Mouse (Mus musculus): ENCODE data around the gene Naa38. TPM values are rescaled to one million over a fixed set of nuclear protein-coding genes. Genes with fewer than 3 reads are reported as not detected.

The Naa38 gene
- polyA plus RNA-seq, 1 experiment = 229 TPM

DNA sequence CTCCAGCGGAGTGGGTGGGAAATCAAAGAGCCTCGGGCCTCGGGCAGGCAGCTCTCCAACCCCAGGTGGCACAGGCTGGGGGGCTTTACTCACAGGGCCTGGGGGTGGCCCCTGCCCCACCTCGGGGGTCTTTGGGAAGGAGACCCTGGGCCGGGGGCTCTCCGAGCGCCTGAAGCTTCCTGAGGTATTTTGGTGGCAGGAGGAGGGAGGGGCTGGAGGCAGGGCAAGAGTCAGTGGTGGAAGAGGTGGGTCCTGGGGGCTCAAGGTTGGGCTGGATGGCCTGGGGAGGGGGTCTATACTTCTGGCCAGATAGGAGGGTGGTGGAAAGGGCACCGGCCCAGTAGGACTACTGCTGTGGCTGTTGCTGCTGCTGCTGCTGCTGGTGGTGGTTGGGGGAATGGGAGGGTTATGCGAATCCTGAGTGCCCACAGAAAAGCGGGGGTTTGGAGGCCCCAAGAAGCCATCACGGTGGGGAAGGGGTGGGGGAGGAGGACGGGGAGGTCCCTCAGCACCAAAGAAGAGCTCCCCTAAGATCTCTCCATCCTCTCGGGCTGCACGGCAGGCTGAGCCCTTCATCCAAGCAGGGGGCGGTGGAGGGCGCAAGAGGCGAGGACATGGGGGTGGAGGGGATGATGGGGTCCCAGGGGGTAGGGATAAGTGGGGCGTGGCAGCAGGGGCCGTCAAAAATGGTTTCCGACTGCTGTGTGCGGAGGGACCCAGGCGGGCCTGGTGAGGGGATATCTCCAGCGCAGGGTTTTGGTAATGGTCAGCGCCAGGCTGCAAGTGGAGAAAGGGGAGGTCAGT lies 10.3 kb downstream of the Naa38 start:
- TF ChIP-seq MYOG (IDR thresholded peaks at IDR 0.05; ENCODE audit: control insufficient read depth, extremely low read depth, insufficient read length) (no peak), MAX (IDR thresholded peaks at IDR 0.05) (no peak), USF1 (IDR thresholded peaks at IDR 0.05; ENCODE audit: low read depth) (no peak), MYOD1 (IDR thresholded peaks at IDR 0.05; ENCODE audit: control insufficient read depth, insufficient read length, low read depth) (no peak), CEBPB (IDR thresholded peaks at IDR 0.05; ENCODE audit: low read depth) (no peak), FOSL1 (IDR thresholded peaks at IDR 0.05; ENCODE audit: insufficient read depth, low read length, poor library complexity, severe bottlenecking) (no peak)
- peaks cover 62% of the 10 kb centered on the region for H3K36me3 ChIP-seq (ENCODE audit: control insufficient read depth, insufficient read depth)
- peaks cover 58% of the 10 kb centered on the region for H3K79me2 ChIP-seq (ENCODE audit: control insufficient read depth, insufficient read depth)
- H3K27me3 ChIP-seq (ENCODE audit: control insufficient read depth, insufficient read depth, insufficient read length) = no peaks in the 10 kb centered on the region
- H3K4me3 ChIP-seq (ENCODE audit: insufficient read depth, poor library complexity, severe bottlenecking) = no peak overlapping the region
- H3K79me3 ChIP-seq (ENCODE audit: low read depth) = peaks cover 29% of the 10 kb centered on the region
- H3ac ChIP-seq (ENCODE audit: control insufficient read depth, insufficient read length, low read depth) = no peak overlapping the region

DNA sequence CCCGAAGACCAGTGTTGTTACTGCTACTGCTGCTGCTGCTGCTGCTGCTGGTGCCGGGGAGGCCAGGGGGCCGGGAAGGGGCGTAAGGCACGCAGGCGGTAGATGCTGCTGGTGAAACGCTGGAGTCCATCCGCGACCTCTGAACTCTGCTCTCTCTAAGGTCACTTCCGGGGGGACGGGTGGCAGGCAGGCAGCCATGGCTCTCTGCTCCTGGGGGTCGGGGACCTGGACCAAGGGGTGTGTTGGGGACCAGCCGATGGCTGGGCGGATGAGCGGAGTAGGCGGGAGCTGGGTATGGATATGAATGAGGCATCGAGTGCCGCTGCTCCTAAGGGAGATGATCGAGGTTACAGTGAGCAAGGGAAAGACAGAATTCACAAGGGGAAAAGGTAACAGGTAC lies 11.0 kb downstream of the Naa38 start:
- H3K4me3 ChIP-seq (ENCODE audit: insufficient read depth, poor library complexity, severe bottlenecking) = no peak overlapping the region
- peaks cover 30% of the 10 kb centered on the region for H3K79me3 ChIP-seq (ENCODE audit: low read depth)
- H3K36me3 ChIP-seq (ENCODE audit: control insufficient read depth, insufficient read depth) = peaks cover 56% of the 10 kb centered on the region
- TF ChIP-seq USF1 (IDR thresholded peaks at IDR 0.05; ENCODE audit: low read depth) (no peak), MYOD1 (IDR thresholded peaks at IDR 0.05; ENCODE audit: control insufficient read depth, insufficient read length, low read depth) (no peak), MAX (IDR thresholded peaks at IDR 0.05) (no peak), CTCF (IDR thresholded peaks at IDR 0.05; ENCODE audit: control insufficient read depth, insufficient read depth, insufficient read length) (no peak), CEBPB (IDR thresholded peaks at IDR 0.05; ENCODE audit: low read depth) (no peak), MYOG (IDR thresholded peaks at IDR 0.05; ENCODE audit: control insufficient read depth, extremely low read depth, insufficient read length) (no peak), FOSL1 (IDR thresholded peaks at IDR 0.05; ENCODE audit: insufficient read depth, low read length, poor library complexity, severe bottlenecking) (no peak)
- H3ac ChIP-seq (ENCODE audit: control insufficient read depth, insufficient read length, low read depth) = no peak overlapping the region
- no peaks in the 10 kb centered on the region for H3K27me3 ChIP-seq (ENCODE audit: control insufficient read depth, insufficient read depth, insufficient read length)
- H3K79me2 ChIP-seq (ENCODE audit: control insufficient read depth, insufficient read depth) = peaks cover 65% of the 10 kb centered on the region

DNA sequence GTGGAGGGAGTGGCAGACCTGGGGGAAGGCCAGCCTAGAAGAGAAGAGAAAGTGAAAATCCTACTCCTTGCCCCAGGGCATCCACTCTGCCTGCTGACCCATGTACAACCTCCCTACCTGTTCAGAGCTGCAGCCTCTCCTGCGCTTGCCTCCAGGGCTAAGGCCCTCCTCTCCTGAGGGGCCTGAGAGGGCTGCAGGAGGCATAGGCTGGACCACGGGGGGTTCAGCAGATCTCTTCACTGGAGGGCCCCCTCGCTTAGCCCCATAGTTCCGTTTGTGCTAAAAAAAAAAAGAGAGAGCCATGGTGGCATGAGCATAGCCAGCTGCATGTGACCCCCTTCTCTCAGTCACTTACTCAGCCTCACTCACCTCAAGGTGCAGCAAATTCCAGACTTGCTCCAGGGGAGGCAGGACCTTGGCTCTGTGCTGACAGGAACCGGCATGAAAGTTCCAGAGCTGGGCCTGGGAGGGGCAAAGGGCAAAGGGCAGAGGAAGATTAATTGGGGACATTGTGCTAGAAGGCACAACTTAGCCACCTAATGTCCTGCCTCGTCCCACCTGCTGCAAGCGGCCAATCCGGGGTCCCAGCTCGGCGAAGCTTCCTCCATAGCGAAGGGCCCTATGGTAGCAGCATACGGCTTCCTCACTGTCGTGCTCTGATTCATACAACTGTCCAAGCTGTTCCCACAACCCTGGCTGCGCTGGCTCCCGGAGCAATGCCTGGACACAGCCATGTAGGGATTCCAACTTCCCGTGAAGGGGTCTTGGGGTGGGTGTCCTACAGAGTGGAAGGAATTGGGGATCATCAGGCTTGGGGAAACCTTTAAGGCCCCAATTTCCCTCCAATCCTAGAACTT lies 11.8 kb downstream of the Naa38 start:
- no peaks in the 10 kb centered on the region for H3K27me3 ChIP-seq (ENCODE audit: control insufficient read depth, insufficient read depth, insufficient read length)
- peaks cover 73% of the 10 kb centered on the region for H3K79me2 ChIP-seq (ENCODE audit: control insufficient read depth, insufficient read depth)
- peaks cover 31% of the 10 kb centered on the region for H3K79me3 ChIP-seq (ENCODE audit: low read depth)
- no peak overlapping the region for H3K4me3 ChIP-seq (ENCODE audit: insufficient read depth, poor library complexity, severe bottlenecking)
- no peak overlapping the region for H3ac ChIP-seq (ENCODE audit: control insufficient read depth, insufficient read length, low read depth)
- peaks cover 52% of the 10 kb centered on the region for H3K36me3 ChIP-seq (ENCODE audit: control insufficient read depth, insufficient read depth)
- TF ChIP-seq MYOG (IDR thresholded peaks at IDR 0.05; ENCODE audit: control insufficient read depth, extremely low read depth, insufficient read length) (no peak), CTCF (IDR thresholded peaks at IDR 0.05; ENCODE audit: control insufficient read depth, insufficient read depth, insufficient read length) (no peak), USF1 (IDR thresholded peaks at IDR 0.05; ENCODE audit: low read depth) (no peak), MYOD1 (IDR thresholded peaks at IDR 0.05; ENCODE audit: control insufficient read depth, insufficient read length, low read depth) (no peak), MAX (IDR thresholded peaks at IDR 0.05) (no peak), CEBPB (IDR thresholded peaks at IDR 0.05; ENCODE audit: low read depth) (no peak), FOSL1 (IDR thresholded peaks at IDR 0.05; ENCODE audit: insufficient read depth, low read length, poor library complexity, severe bottlenecking) (no peak)

DNA sequence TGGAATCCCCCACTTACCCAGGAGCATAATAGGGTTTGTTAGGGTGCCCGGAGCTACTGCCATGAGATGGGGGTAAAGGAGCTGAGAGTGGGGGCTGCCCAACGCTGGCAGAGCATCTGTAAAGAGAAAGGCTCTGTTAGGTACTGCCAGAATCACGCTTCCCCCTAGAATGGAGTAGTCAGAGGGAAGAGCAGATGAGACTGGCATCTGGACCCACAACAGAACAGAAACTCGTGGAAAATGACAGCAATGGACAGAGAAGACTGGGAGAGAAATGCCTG lies 12.4 kb downstream of the Naa38 start:
- Histone ChIP-seq H3K27me3 (ENCODE audit: control insufficient read depth, insufficient read depth, insufficient read length) (no peaks in the 10 kb centered on the region), H3K79me2 (ENCODE audit: control insufficient read depth, insufficient read depth) (peaks cover 78% of the 10 kb centered on the region), H3K4me3 (ENCODE audit: insufficient read depth, poor library complexity, severe bottlenecking) (no peak overlapping the region), H3ac (ENCODE audit: control insufficient read depth, insufficient read length, low read depth) (no peak overlapping the region), H3K36me3 (ENCODE audit: control insufficient read depth, insufficient read depth) (peaks cover 53% of the 10 kb centered on the region), H3K79me3 (ENCODE audit: low read depth) (peaks cover 33% of the 10 kb centered on the region)
- TF ChIP-seq FOSL1 (IDR thresholded peaks at IDR 0.05; ENCODE audit: insufficient read depth, low read length, poor library complexity, severe bottlenecking) (no peak), USF1 (IDR thresholded peaks at IDR 0.05; ENCODE audit: low read depth) (no peak), MYOD1 (IDR thresholded peaks at IDR 0.05; ENCODE audit: control insufficient read depth, insufficient read length, low read depth) (no peak), CEBPB (IDR thresholded peaks at IDR 0.05; ENCODE audit: low read depth) (no peak), MAX (IDR thresholded peaks at IDR 0.05) (no peak)

DNA sequence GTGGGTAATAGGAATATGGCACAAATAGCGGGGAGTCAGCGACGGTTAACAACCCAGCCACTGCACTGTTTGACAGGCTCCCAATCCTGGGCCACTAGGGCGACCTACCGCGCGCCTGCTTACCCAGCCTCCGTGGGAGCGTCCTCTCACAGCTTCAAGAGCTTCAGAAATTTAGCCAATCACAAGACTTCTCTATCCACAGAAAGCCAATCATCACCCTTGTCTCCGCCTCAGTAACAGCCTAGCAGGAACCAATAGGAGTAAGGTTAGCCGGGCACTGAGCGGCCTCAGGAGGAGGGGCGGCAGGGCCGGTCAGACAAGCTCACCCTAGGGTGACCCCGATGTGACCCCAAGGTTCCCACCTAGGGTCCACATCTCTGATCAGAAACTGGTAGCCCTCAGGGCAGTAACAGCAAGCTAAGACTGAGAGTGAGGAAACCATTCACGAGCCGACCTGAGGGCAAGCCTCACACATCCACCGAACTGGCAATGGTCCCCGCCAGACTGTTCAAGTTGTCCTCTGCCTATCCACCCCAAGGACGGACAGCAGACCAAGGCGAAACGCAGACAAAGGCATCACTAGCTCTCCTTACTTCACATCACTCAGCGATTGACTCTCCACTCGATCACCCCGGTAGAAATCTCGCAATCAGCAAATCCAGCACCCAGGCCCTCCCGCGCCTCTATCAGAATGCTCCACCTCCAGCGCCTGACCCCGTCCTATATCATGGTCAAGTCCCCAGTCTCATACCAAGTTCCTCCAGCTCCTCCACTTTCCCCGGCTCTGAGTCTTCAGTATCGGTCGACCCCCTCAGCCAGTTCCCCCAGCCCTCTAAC lies 13.5 kb downstream of the Naa38 start:
- Histone ChIP-seq H3K79me2 (ENCODE audit: control insufficient read depth, insufficient read depth) (peaks cover 89% of the 10 kb centered on the region), H3ac (ENCODE audit: control insufficient read depth, insufficient read length, low read depth) (peak overlapping the region; percentile 88), H3K79me3 (ENCODE audit: low read depth) (peaks cover 41% of the 10 kb centered on the region), H3K27me3 (ENCODE audit: control insufficient read depth, insufficient read depth, insufficient read length) (no peaks in the 10 kb centered on the region), H3K36me3 (ENCODE audit: control insufficient read depth, insufficient read depth) (peaks cover 58% of the 10 kb centered on the region), H3K4me3 (ENCODE audit: insufficient read depth, poor library complexity, severe bottlenecking) (peak overlapping the region; percentile 69)
- TF ChIP-seq MYOD1 (IDR thresholded peaks at IDR 0.05; ENCODE audit: control insufficient read depth, insufficient read length, low read depth) (no peak), USF1 (IDR thresholded peaks at IDR 0.05; ENCODE audit: low read depth) (no peak), MYOG (IDR thresholded peaks at IDR 0.05; ENCODE audit: control insufficient read depth, extremely low read depth, insufficient read length) (no peak), CEBPB (IDR thresholded peaks at IDR 0.05; ENCODE audit: low read depth) (no peak), MAX (IDR thresholded peaks at IDR 0.05) (no peak), CTCF (IDR thresholded peaks at IDR 0.05; ENCODE audit: control insufficient read depth, insufficient read depth, insufficient read length) (no peak), FOSL1 (IDR thresholded peaks at IDR 0.05; ENCODE audit: insufficient read depth, low read length, poor library complexity, severe bottlenecking) (no peak)
